In genomic region chr5:107968079-107968478, GRCm38 (mm10) we compare ENCODE assay signal across 22 mouse cellular contexts. TPM values are rescaled to one million over a fixed set of nuclear protein-coding genes. Genes with fewer than 3 reads are reported as not detected.
DNase-seq lines count a peak whose midpoint lies in the region; ATAC-seq and TF ChIP-seq lines count a peak whose summit lies in the region.
"Had no signal": no experiment of that assay in that cellular context is flagged by ENCODE, and none has a peak within 500 bp of the region (broad histone marks: within the 10 kb centered on the region; RNA-seq: fewer than 3 reads in every experiment).

No protein-coding gene starts in this region.

- WGBS in liver, embryonic 11.5 days, result 84% methylated on average over 3 of the region's 3 CpGs
- 78% methylated on average over 3 of the region's 3 CpGs for WGBS in liver, embryonic 14.5 days (ENCODE audit: insufficient replicate concordance)
- WGBS in thymus, adult 2 months, result 86% methylated on average over 3 of the region's 3 CpGs
- 96% methylated on average over 3 of the region's 3 CpGs for WGBS in hindbrain, postnatal 0 days

- peaks cover 47% of the 10 kb centered on the region for H3K4me1 ChIP-seq in liver, embryonic 11.5 days (replicated peaks; ENCODE audit: control insufficient read depth, insufficient read depth, low read length)
- H3K4me1 ChIP-seq in bone marrow macrophage, adult 2 months (ENCODE audit: control insufficient read depth, insufficient read depth, low read length), result peaks cover 46% of the 10 kb centered on the region
- peaks cover 52 to 57% of the 10 kb centered on the region in 2 experiments for H3K4me1 ChIP-seq in liver, embryonic 14.5 days (replicated peaks; ENCODE audit: control insufficient read depth in 2 of 2, insufficient read depth in 2 of 2, low read length in 1 of 2)
- peaks cover 6% of the 10 kb centered on the region for H3K4me1 ChIP-seq in thymus, adult 2 months (replicated peaks; ENCODE audit: control insufficient read depth, insufficient read depth, low read length)
- no peaks in the 10 kb centered on the region for H3K4me1 ChIP-seq in hindbrain, postnatal 0 days (ENCODE audit: insufficient read depth, low read length)

- no peak for TF ChIP-seq EP300 in liver, embryonic 14.5 days (IDR thresholded peaks at IDR 0.05; ENCODE audit: low read depth)

- no peak overlapping the region for H3K9ac ChIP-seq in liver, embryonic 11.5 days (ENCODE audit: low read depth, low read length)
- no peak overlapping the region for H3K9ac ChIP-seq in liver, embryonic 14.5 days (replicated peaks)
- no peak overlapping the region for H3K9ac ChIP-seq in hindbrain, postnatal 0 days (replicated peaks; ENCODE audit: low read length)
- H3K9ac ChIP-seq: embryonic facial prominence, embryonic 15.5 days; heart, embryonic 15.5 days; hindbrain, embryonic 15.5 days; midbrain, embryonic 13.5 days had no signal

- no peak overlapping the region for H3K4me3 ChIP-seq in liver, embryonic 11.5 days (ENCODE audit: low read depth, low read length)
- no peak overlapping the region for H3K4me3 ChIP-seq in bone marrow macrophage, adult 2 months (ENCODE audit: insufficient read depth, low read length)
- no peak overlapping the region for H3K4me3 ChIP-seq in liver, embryonic 14.5 days (ENCODE audit: insufficient read depth in 1 of 2, low read depth in 2 of 2, low read length in 2 of 2)
- H3K4me3 ChIP-seq in thymus, adult 2 months (ENCODE audit: control insufficient read depth, insufficient read depth, low read length), result no peak overlapping the region
- H3K4me3 ChIP-seq in hindbrain, postnatal 0 days (ENCODE audit: low read length), result no peak overlapping the region
- H3K4me3 ChIP-seq: embryonic facial prominence, embryonic 15.5 days; forebrain, embryonic 10.5 days; heart, embryonic 15.5 days; hindbrain, embryonic 15.5 days; limb, embryonic 10.5 days; midbrain, embryonic 13.5 days had no signal

- H3K9me3 ChIP-seq in liver, embryonic 11.5 days (ENCODE audit: control insufficient read depth, low read length), result no peaks in the 10 kb centered on the region
- no peaks in the 10 kb centered on the region for H3K9me3 ChIP-seq in liver, embryonic 14.5 days (ENCODE audit: control insufficient read depth, low read length)
- no peaks in the 10 kb centered on the region for H3K9me3 ChIP-seq in hindbrain, postnatal 0 days (ENCODE audit: low read length)
- H3K9me3 ChIP-seq: embryonic facial prominence, embryonic 15.5 days; forebrain, embryonic 10.5 days; heart, embryonic 15.5 days; hindbrain, embryonic 15.5 days; limb, embryonic 10.5 days; midbrain, embryonic 13.5 days had no signal

- no peaks in the 10 kb centered on the region for H3K36me3 ChIP-seq in liver, embryonic 11.5 days (ENCODE audit: control insufficient read depth, insufficient read depth, low read length)
- no peaks in the 10 kb centered on the region for H3K36me3 ChIP-seq in liver, embryonic 14.5 days (replicated peaks; ENCODE audit: control insufficient read depth, insufficient read depth, low read depth)
- no peaks in the 10 kb centered on the region for H3K36me3 ChIP-seq in thymus, adult 2 months (ENCODE audit: control insufficient read depth, insufficient read depth, low read length)
- H3K36me3 ChIP-seq in hindbrain, postnatal 0 days (ENCODE audit: insufficient read depth, low read length), result no peaks in the 10 kb centered on the region
- H3K36me3 ChIP-seq: embryonic facial prominence, embryonic 15.5 days; forebrain, embryonic 10.5 days; heart, embryonic 15.5 days; hindbrain, embryonic 15.5 days; limb, embryonic 10.5 days; midbrain, embryonic 13.5 days had no signal

- H3K27ac ChIP-seq in liver, embryonic 11.5 days (ENCODE audit: low read depth, low read length), result peak overlapping the region; percentile 45; the same call in 1 of the 2 replicates
- peak overlapping the region; percentile 54 for H3K27ac ChIP-seq in bone marrow macrophage, adult 2 months (ENCODE audit: insufficient read depth, low read depth, low read length)
- H3K27ac ChIP-seq in liver, embryonic 14.5 days, result peak overlapping the region; percentile 27
- no peak overlapping the region for H3K27ac ChIP-seq in thymus, adult 2 months (ENCODE audit: control insufficient read depth, insufficient read depth, low read length)
- H3K27ac ChIP-seq in hindbrain, postnatal 0 days, result no peak overlapping the region
- H3K27ac ChIP-seq: embryonic facial prominence, embryonic 15.5 days; forebrain, embryonic 10.5 days; heart, embryonic 15.5 days; hindbrain, embryonic 15.5 days; limb, embryonic 10.5 days; midbrain, embryonic 13.5 days had no signal

- no peak for ATAC-seq in liver, embryonic 11.5 days (replicated peaks; ENCODE audit: low FRiP score)
- ATAC-seq in liver, embryonic 14.5 days (ENCODE audit: insufficient read depth), result no peak
- ATAC-seq in hindbrain, postnatal 0 days, result no peak
- ATAC-seq: forebrain, embryonic 16.5 days; lung, postnatal 0 days; midbrain, embryonic 13.5 days had no signal

- TF ChIP-seq CTCF in bone marrow macrophage, adult 2 months (IDR thresholded peaks at IDR 0.05; ENCODE audit: low read depth, low read length), result no peak
- no peak for TF ChIP-seq CTCF in liver, embryonic 14.5 days (IDR thresholded peaks at IDR 0.05; ENCODE audit: low read depth)
- no peak for TF ChIP-seq CTCF in thymus, adult 2 months (IDR thresholded peaks at IDR 0.05; ENCODE audit: borderline replicate concordance, control insufficient read depth, extremely low read depth, insufficient read depth, low read length, poor library complexity)
- no peak for TF ChIP-seq CTCF in hindbrain, postnatal 0 days (IDR thresholded peaks at IDR 0.05; ENCODE audit: low read depth)

- H3K4me2 ChIP-seq in liver, embryonic 11.5 days, result no peak overlapping the region
- H3K4me2 ChIP-seq in liver, embryonic 14.5 days (ENCODE audit: low read depth), result no peak overlapping the region
- no peak overlapping the region for H3K4me2 ChIP-seq in hindbrain, postnatal 0 days (ENCODE audit: low read depth, low read length)
- H3K4me2 ChIP-seq: embryonic facial prominence, embryonic 15.5 days; heart, embryonic 15.5 days; hindbrain, embryonic 15.5 days; midbrain, embryonic 13.5 days had no signal

- DNase-seq in liver, embryonic 11.5 days (ENCODE audit: low spot score), result no peak
- no peak for DNase-seq in liver
- no peak for DNase-seq in liver, embryonic 14.5 days (ENCODE audit: low read depth in 3 of 3, low spot score in 3 of 3)
- no peak for DNase-seq in thymus, adult 2 months
- no peak for DNase-seq in kidney, postnatal 10 days
- DNase-seq in hindbrain, postnatal 0 days (ENCODE audit: low spot score), result no peak
- DNase-seq: adrenal gland, postnatal 10 days; cerebellum, adult 9-10 months; gastrocnemius, postnatal 36 days; heart, postnatal 4 days; kidney, adult 11 months; right cerebral cortex, postnatal 14 days; spleen, adult 18-20 months had no signal

- TF ChIP-seq POLR2A in bone marrow macrophage, adult 2 months (IDR thresholded peaks at IDR 0.05; ENCODE audit: borderline replicate concordance, low read depth, low read length), result no peak
- TF ChIP-seq POLR2A in thymus, adult 2 months (IDR thresholded peaks at IDR 0.05; ENCODE audit: control insufficient read depth, extremely low read depth, insufficient read depth, low read length, poor library complexity), result no peak

- no peaks in the 10 kb centered on the region for H3K27me3 ChIP-seq in liver, embryonic 11.5 days (replicated peaks; ENCODE audit: control insufficient read depth, insufficient read depth, low read length)
- H3K27me3 ChIP-seq in liver, embryonic 14.5 days (ENCODE audit: control insufficient read depth, insufficient read depth, low read length), result no peaks in the 10 kb centered on the region
- no peaks in the 10 kb centered on the region for H3K27me3 ChIP-seq in thymus, adult 2 months (ENCODE audit: control insufficient read depth, insufficient read depth, low read length)
- H3K27me3 ChIP-seq in hindbrain, postnatal 0 days (ENCODE audit: insufficient read depth, low read length), result no peaks in the 10 kb centered on the region
- H3K27me3 ChIP-seq: embryonic facial prominence, embryonic 15.5 days; heart, embryonic 15.5 days; hindbrain, embryonic 15.5 days; midbrain, embryonic 13.5 days had no signal

RNA-seq across cellular contexts. Expression of gene Fam69a, which starts 18.8 kb away (rescaled TPM):
- 19.5 and 20.6 TPM in 2 replicates for polyA plus RNA-seq in liver, embryonic 11.5 days (2014; fragmentation: Nextera tagmentation; extraction: Ambion mirVana)
- polyA plus RNA-seq in bone marrow macrophage, adult 2 months (2012; ENCODE audit: insufficient read depth, insufficient read length, missing spikeins), result 73.2 and 80.4 TPM in 2 replicates
- polyA plus RNA-seq in liver, embryonic 14.5 days (2012; rRNA removed), result 0.88 and 1.8 TPM in 2 replicates
- polyA plus RNA-seq in liver, embryonic 14.5 days (2014; fragmentation: Nextera tagmentation; extraction: Ambion mirVana), result 8.0 TPM in 2 replicates
- polyA plus RNA-seq in thymus, adult 2 months (2012; rRNA removed), result 2.1 and 2.3 TPM in 2 replicates
- 16.4 and 28.8 TPM in 2 replicates for total RNA-seq in hindbrain, postnatal 0 days (2014; rRNA removed)
- polyA plus RNA-seq in hindbrain, postnatal 0 days (2015; fragmentation: Nextera tagmentation; extraction: Ambion mirVana), result 73.6 and 79.5 TPM in 2 replicates

Comparison
In these comparisons a context has a peak if more than half of its experiments do, and no peak if none do; other contexts are left out.
1. H3K27ac ChIP-seq: peak in liver, embryonic 11.5 days (single experiment), bone marrow macrophage, adult 2 months (single experiment) and liver, embryonic 14.5 days (single experiment); none in thymus, adult 2 months (single experiment) and hindbrain, postnatal 0 days (single experiment).